Mouse (Mus musculus) heart, postnatal 25 days (tissue): ENCODE measurements around the gene Abhd18. TPM values are rescaled to one million over a fixed set of nuclear protein-coding genes. Genes with fewer than 3 reads are reported as not detected.

Experiments used
- DNase-seq: peaks from one replicate; pipeline ENCODE4 v3.0.0; 2022; ENCODE audit warnings: low spot score
- intact Hi-C: fragments of 180-260 bp; cut with DNase I; formaldehyde crosslinking; loops from one replicate; pipeline ENCODE4 v1.15.1; 2025
- total RNA-seq, 2 experiments: library from RNA; stranded (reverse); gene quantifications; 2 replicates each; pipeline ENCODE4 v1.2.3; 2021

Gene Abhd18
- total RNA-seq, 2 experiments from 2014 or later, result 93.0 to 98.8 TPM

- intact Hi-C loops, result loop anchor here (2.0 to 5.0 kb wide), 2 partner anchors 57 to 133 kb away; partner anchors contain the start of gene Pgrmc2
- DNase-seq, result peak; percentile 98
Observed at GRCm38 (mm10) chr3:40949170-40949902, 102.6 kb downstream of the Abhd18 start, which contains the start of gene Larp1b. Gene Larp1b (plus strand): TSS chr3:40949828.

- peak; percentile 13 for DNase-seq
- intact Hi-C loops, result loop anchor here (2.0 to 10.0 kb wide), 5 partner anchors 57 to 795 kb away; partner anchors contain the start of genes D3Ertd751e, Pgrmc2 and Sclt1
Observed at GRCm38 (mm10) chr3:40949903-40950600, 103.3 kb downstream of the Abhd18 start.

- peak; percentile 31 for DNase-seq
- intact Hi-C loops, result loop anchor here (5.0 to 10.0 kb wide), 3 partner anchors 203 to 794 kb away; partner anchors contain the start of genes D3Ertd751e and Sclt1
Observed at GRCm38 (mm10) chr3:40950601-40951201, 103.9 kb downstream of the Abhd18 start.

GRCm38 (mm10) chr3:40951365-40951764 lies 104.6 kb downstream of the Abhd18 start:
- intact Hi-C loops, result loop anchor here (5.0 to 10.0 kb wide), 3 partner anchors 204 to 793 kb away; partner anchors contain the start of genes D3Ertd751e and Sclt1
- DNase-seq, result no peak

- intact Hi-C loops, result loop anchor here (5.0 to 10.0 kb wide), 3 partner anchors 205 to 792 kb away; partner anchors contain the start of genes D3Ertd751e and Sclt1
- DNase-seq, result no peak
Observed at GRCm38 (mm10) chr3:40952606-40953005, 105.8 kb downstream of the Abhd18 start.

GRCm38 (mm10) chr3:40954792-40955191 lies 108.0 kb downstream of the Abhd18 start:
- DNase-seq, result no peak
- intact Hi-C loops, result loop anchor here (5.0 to 10.0 kb wide), 3 partner anchors 207 to 790 kb away; partner anchors contain the start of genes D3Ertd751e and Sclt1

- intact Hi-C loops, result loop anchor here (10.0 kb wide), 1 partner anchor 786 kb away; the partner anchor contains the start of genes D3Ertd751e and Sclt1
- DNase-seq, result no peak
Observed at GRCm38 (mm10) chr3:40958831-40959230, 112.1 kb downstream of the Abhd18 start.

- DNase-seq, result no peak
- intact Hi-C loops, result no loop called here
Observed at GRCm38 (mm10) chr3:40980758-40981157, 134.0 kb downstream of the Abhd18 start.

GRCm38 (mm10) chr3:40987539-40987938 lies 140.8 kb downstream of the Abhd18 start:
- DNase-seq, result no peak
- intact Hi-C loops, result no loop called here

Other genes with a start within 250 kb of the Abhd18 start
- gene Slc25a31, start 138.1 kb upstream of the Abhd18 start, total RNA-seq, result under 1 TPM in 1 of 2 experiments, not detected in 1; 0.11 TPM
- 10 to 100 TPM; 45.8 to 60.2 TPM for gene Hspa4l, start 102.5 kb upstream of the Abhd18 start, total RNA-seq
- 1 to 10 TPM; 1.7 to 2.8 TPM for gene Plk4, start 47.0 kb upstream of the Abhd18 start, total RNA-seq
- 10 to 100 TPM; 13.5 to 16.0 TPM for gene Mfsd8, start 84 bp upstream of the Abhd18 start, total RNA-seq
- gene 1700034I23Rik, start 55.6 kb downstream of the Abhd18 start, total RNA-seq, result not detected
- 10 to 100 TPM; 70.7 to 75.7 TPM for gene Larp1b, start 102.9 kb downstream of the Abhd18 start, total RNA-seq
- gene Pgrmc2, start 236.1 kb downstream of the Abhd18 start, total RNA-seq, result 10 to 100 TPM; 27.5 to 30.1 TPM